Comparison of ENCODE assay signal across 10 mouse cellular contexts in the genomic region with DNA sequence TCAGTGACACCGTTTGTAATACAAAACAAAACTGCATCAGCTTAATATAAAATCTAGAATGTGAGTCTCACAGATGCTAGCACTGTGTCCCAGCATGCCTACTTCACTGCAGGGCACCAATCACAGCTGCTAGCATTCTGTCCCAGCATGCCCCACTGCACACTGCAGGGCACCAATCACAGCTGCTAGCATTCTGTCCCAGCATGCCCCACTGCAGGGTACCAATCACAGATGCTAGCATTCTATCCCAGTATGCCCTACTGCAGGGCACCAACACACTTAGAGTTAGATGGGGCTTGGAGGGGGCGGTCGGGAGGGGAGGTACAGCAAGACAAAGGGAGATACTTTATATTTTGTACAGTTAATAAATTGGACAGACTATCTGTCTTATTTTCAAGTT. TPM values are rescaled to one million over a fixed set of nuclear protein-coding genes. Genes with fewer than 3 reads are reported as not detected.
DNase-seq lines count a peak whose midpoint lies in the region; ATAC-seq lines count a peak whose summit lies in the region.
"Had no signal": no experiment of that assay in that cellular context is flagged by ENCODE, and none has a peak within 500 bp of the region (broad histone marks: within the 10 kb centered on the region; RNA-seq: fewer than 3 reads in every experiment).

No protein-coding gene starts in this region.

- peak; percentile 56; the same call in 1 of the 2 replicates for ATAC-seq in forebrain, embryonic 11.5 days (replicated peaks; ENCODE audit: low FRiP score)
- peak; percentile 69 for ATAC-seq in hindbrain, embryonic 16.5 days
- no peak for ATAC-seq in erythroblast, adult 5-6 weeks (replicated peaks; ENCODE audit: low FRiP score, poor library complexity, severe bottlenecking)
- ATAC-seq: liver, embryonic 12.5 days had no signal

- no peaks in the 10 kb centered on the region for H3K36me3 ChIP-seq in forebrain, embryonic 11.5 days (ENCODE audit: control insufficient read depth, insufficient read depth, low read length)
- no peaks in the 10 kb centered on the region for H3K36me3 ChIP-seq in forebrain, embryonic 10.5 days (replicated peaks)
- H3K36me3 ChIP-seq in hindbrain, embryonic 16.5 days (ENCODE audit: control insufficient read depth, insufficient read depth, low read length): no peaks in the 10 kb centered on the region
- H3K36me3 ChIP-seq: liver, embryonic 12.5 days; lung, embryonic 15.5 days had no signal

- no peak for DNase-seq in forebrain, embryonic 11.5 days (ENCODE audit: low spot score)
- no peak for DNase-seq in forebrain, embryonic 10.5 days (ENCODE audit: extremely low spot score, low spot score)
- peak; percentile 22 for DNase-seq in retina, embryonic 14.5 days (ENCODE audit: low spot score)
- DNase-seq in retina, postnatal 1 day: no peak
- DNase-seq in heart, adult 18-20 months: no peak
- DNase-seq in cerebellum, adult 11 months: no peak

- no peak overlapping the region for H3K4me2 ChIP-seq in forebrain, embryonic 11.5 days (ENCODE audit: low read depth, low read length, severe bottlenecking)
- H3K4me2 ChIP-seq in hindbrain, embryonic 16.5 days (ENCODE audit: low read length): no peak overlapping the region
- H3K4me2 ChIP-seq: liver, embryonic 12.5 days; lung, embryonic 15.5 days had no signal

- no peak overlapping the region for H3K9ac ChIP-seq in forebrain, embryonic 11.5 days (ENCODE audit: low read length)
- no peak overlapping the region for H3K9ac ChIP-seq in hindbrain, embryonic 16.5 days (ENCODE audit: low read depth, low read length)
- H3K9ac ChIP-seq: liver, embryonic 12.5 days; lung, embryonic 15.5 days had no signal

- no peak overlapping the region for H3K27ac ChIP-seq in forebrain, embryonic 11.5 days (ENCODE audit: low read depth, low read length)
- no peak overlapping the region for H3K27ac ChIP-seq in forebrain, embryonic 10.5 days
- no peak overlapping the region for H3K27ac ChIP-seq in hindbrain, embryonic 16.5 days (ENCODE audit: low read depth, low read length)
- H3K27ac ChIP-seq: liver, embryonic 12.5 days; lung, embryonic 15.5 days had no signal

- WGBS in forebrain, embryonic 11.5 days: 56% methylated on average over 3 of the region's 3 CpGs
- 71% methylated on average over 3 of the region's 3 CpGs for WGBS in forebrain, embryonic 10.5 days
- 52% methylated on average over 3 of the region's 3 CpGs for WGBS in hindbrain, embryonic 16.5 days

- H3K27me3 ChIP-seq in forebrain, embryonic 11.5 days (ENCODE audit: control insufficient read depth, insufficient read depth, low read length): no peaks in the 10 kb centered on the region
- H3K27me3 ChIP-seq in forebrain, embryonic 10.5 days (ENCODE audit: poor library complexity, severe bottlenecking): no peaks in the 10 kb centered on the region
- H3K27me3 ChIP-seq in hindbrain, embryonic 16.5 days (replicated peaks; ENCODE audit: control insufficient read depth, insufficient read depth, low read length): no peaks in the 10 kb centered on the region
- H3K27me3 ChIP-seq: lung, embryonic 15.5 days had no signal

- no peak overlapping the region for H3K4me3 ChIP-seq in forebrain, embryonic 11.5 days (ENCODE audit: low read depth, low read length)
- H3K4me3 ChIP-seq in forebrain, embryonic 10.5 days: no peak overlapping the region
- no peak overlapping the region for H3K4me3 ChIP-seq in hindbrain, embryonic 16.5 days (ENCODE audit: low read length)
- H3K4me3 ChIP-seq: liver, embryonic 12.5 days; lung, embryonic 15.5 days had no signal

- H3K4me1 ChIP-seq in forebrain, embryonic 11.5 days (replicated peaks; ENCODE audit: control insufficient read depth, insufficient read depth, low read length): no peaks in the 10 kb centered on the region
- H3K4me1 ChIP-seq in forebrain, embryonic 10.5 days: peaks cover 10% of the 10 kb centered on the region
- H3K4me1 ChIP-seq in hindbrain, embryonic 16.5 days (ENCODE audit: control insufficient read depth, insufficient read depth, low read depth, low read length): no peaks in the 10 kb centered on the region
- H3K4me1 ChIP-seq: liver, embryonic 12.5 days; lung, embryonic 15.5 days had no signal

- no peaks in the 10 kb centered on the region for H3K9me3 ChIP-seq in forebrain, embryonic 11.5 days (ENCODE audit: control insufficient read depth, low read length)
- H3K9me3 ChIP-seq in forebrain, embryonic 10.5 days: no peaks in the 10 kb centered on the region; the same call in 1 of the 2 replicates
- no peaks in the 10 kb centered on the region for H3K9me3 ChIP-seq in hindbrain, embryonic 16.5 days (ENCODE audit: control insufficient read depth, low read length)
- H3K9me3 ChIP-seq: liver, embryonic 12.5 days; lung, embryonic 15.5 days had no signal

RNA-seq across cellular contexts. Expression of a gene that starts 35.4 kb away (rescaled TPM):
- polyA plus RNA-seq in forebrain, embryonic 11.5 days (2014; fragmentation: Nextera tagmentation; extraction: Ambion mirVana): 0.83 and 1.0 TPM in 2 replicates
- 0.63 and 1.3 TPM in 2 replicates for polyA plus RNA-seq in forebrain, embryonic 10.5 days (2016; fragmentation: Nextera tagmentation; extraction: Ambion mirVana)
- 1.4 and 2.0 TPM in 2 replicates for polyA plus RNA-seq in hindbrain, embryonic 16.5 days (2015; fragmentation: Nextera tagmentation; extraction: Ambion mirVana)
- 1 to 10 TPM in 1 of 2 experiments, under 1 TPM in 1; 0.50 to 1.5 TPM for total RNA-seq in heart, adult 18-20 months (2021)
- 10.2 and 11.7 TPM in 2 replicates for total RNA-seq in erythroblast, adult 5-6 weeks (2015; ENCODE audit: low replicate concordance)
- 6.7 and 18.9 TPM in 2 replicates for total RNA-seq in erythroblast, adult 5-6 weeks (2017; ENCODE audit: low replicate concordance)
